Mouse (Mus musculus): Measurements from ENCODE around the gene Smim17.
"Not testable (repeated sequence)": the region's sequence is repeated elsewhere in the genome, so short reads cannot be mapped to it uniquely, and the experiment has no call there.

Smim17 gene

GRCm38 (mm10) chr7:6397996-6398975 is at the start of gene Smim17:
TSS of gene Smim17 (plus strand) at chr7:6398715.
- DNase-seq (ENCODE audit: low spot score in 2 of 2) = peak; percentile 74 to 85

GRCm38 (mm10) chr7:6358121-6358520 is 40.4 kb upstream of the Smim17 start:
- no peak for DNase-seq (ENCODE audit: low spot score in 2 of 2)

- no peak for DNase-seq (ENCODE audit: low spot score in 2 of 2)
Observed at GRCm38 (mm10) chr7:6358937-6359590, 39.5 kb upstream of the Smim17 start.

GRCm38 (mm10) chr7:6360477-6361060 is 37.9 kb upstream of the Smim17 start:
- DNase-seq (ENCODE audit: low spot score in 2 of 2) = no peak

- no peak for DNase-seq (ENCODE audit: low spot score in 2 of 2)
Observed at GRCm38 (mm10) chr7:6361756-6362155, 36.8 kb upstream of the Smim17 start.

GRCm38 (mm10) chr7:6362268-6363046 is 36.1 kb upstream of the Smim17 start:
- DNase-seq (ENCODE audit: low spot score in 2 of 2) = peak; percentile 99

GRCm38 (mm10) chr7:6363047-6363488 is 35.4 kb upstream of the Smim17 start, which contains the start of gene Zfp78:
TSS of gene Zfp78 (plus strand) at chr7:6363280.
- peak; percentile 90 to 92 for DNase-seq (ENCODE audit: low spot score in 2 of 2)

GRCm38 (mm10) chr7:6364761-6365160 is 33.8 kb upstream of the Smim17 start:
- no peak for DNase-seq (ENCODE audit: low spot score in 2 of 2)

GRCm38 (mm10) chr7:6367185-6367584 is 31.3 kb upstream of the Smim17 start:
- no peak for DNase-seq (ENCODE audit: low spot score in 2 of 2)

- DNase-seq (ENCODE audit: low spot score in 2 of 2) = not testable (repeated sequence)
Observed at GRCm38 (mm10) chr7:6368146-6368545, 30.4 kb upstream of the Smim17 start.

- no peak for DNase-seq (ENCODE audit: low spot score in 2 of 2)
Observed at GRCm38 (mm10) chr7:6369460-6369859, 29.1 kb upstream of the Smim17 start.

- no peak for DNase-seq (ENCODE audit: low spot score in 2 of 2)
Observed at GRCm38 (mm10) chr7:6372993-6373392, 25.5 kb upstream of the Smim17 start.

GRCm38 (mm10) chr7:6378441-6378840 is 20.1 kb upstream of the Smim17 start:
- peak; percentile 39 to 71 for DNase-seq (ENCODE audit: low spot score in 2 of 2)

GRCm38 (mm10) chr7:6381431-6381830 is 17.1 kb upstream of the Smim17 start:
- DNase-seq (ENCODE audit: low spot score in 2 of 2) = no peak

- DNase-seq (ENCODE audit: low spot score in 2 of 2) = peak; percentile 95 to 96
Observed at GRCm38 (mm10) chr7:6383044-6383455, 15.5 kb upstream of the Smim17 start, which contains the start of gene Zfp28. TSS of gene Zfp28 (plus strand) at chr7:6383295.

- no peak for DNase-seq (ENCODE audit: low spot score in 2 of 2)
Observed at GRCm38 (mm10) chr7:6384011-6384410, 14.5 kb upstream of the Smim17 start.

GRCm38 (mm10) chr7:6386995-6387394 is 11.5 kb upstream of the Smim17 start:
- DNase-seq (ENCODE audit: low spot score in 2 of 2) = peak; percentile 50 to 71

GRCm38 (mm10) chr7:6388971-6389370 is 9.5 kb upstream of the Smim17 start:
- DNase-seq (ENCODE audit: low spot score in 2 of 2) = no peak

GRCm38 (mm10) chr7:6389449-6389848 is 9.1 kb upstream of the Smim17 start:
- no peak for DNase-seq (ENCODE audit: low spot score in 2 of 2)

- peak; percentile 82 to 87 for DNase-seq (ENCODE audit: low spot score in 2 of 2)
Observed at GRCm38 (mm10) chr7:6410043-6410442, 11.5 kb downstream of the Smim17 start, which contains the start of gene Gm20715. TSS of gene Gm20715 (plus strand) at chr7:6410277.

Data from right cerebral cortex, postnatal 10 days (tissue).